Mouse (Mus musculus) midbrain, embryonic 13.5 days (tissue): ENCODE measurements at regions not wholly inside any gene's neighbourhood (a gene's known extent, or its start where the extent isn't known, plus 50 kb on each side); places are given as distances from the start of the nearest gene placed in this dataset.
"Not testable (repeated sequence)": the region's sequence is repeated elsewhere in the genome, so short reads cannot be mapped to it uniquely, and the experiment has no call there.

Experiments used
- ATAC-seq: fragments of 200-750 bp; cut with Nextera tagmentation; 2 replicates; pipeline ENCODE4 v1.8.0; 2017; ENCODE audit warnings: mild to moderate bottlenecking, moderate TSS enrichment, moderate library complexity
- H3K27ac ChIP-seq: fragments of 300-500 bp; sonication (generic); 2 replicates; pipeline ENCODE4 v1.5.1; 2015; ENCODE audit warnings: inconsistent platforms, mild to moderate bottlenecking, moderate library complexity
- H3K27me3 ChIP-seq: fragments of 300-500 bp; sonication (generic); 2 replicates; pipeline ENCODE4 v1.6.1; 2015; ENCODE audit warnings: mild to moderate bottlenecking, inconsistent platforms
- H3K36me3 ChIP-seq: fragments of 300-500 bp; sonication (generic); 2 replicates; pipeline ENCODE4 v1.6.1; 2015; ENCODE audit warnings: mild to moderate bottlenecking, inconsistent platforms
- H3K4me1 ChIP-seq: fragments of 300-500 bp; sonication (generic); replicated peaks from 2 replicates; pipeline ENCODE4 v1.6.1; 2015; ENCODE audit warnings: inconsistent platforms
- H3K4me2 ChIP-seq: fragments of 300-500 bp; sonication (generic); replicated peaks from 2 replicates; pipeline ENCODE4 v1.6.1; 2015; ENCODE audit warnings: moderate library complexity, mild to moderate bottlenecking, inconsistent platforms
- H3K4me3 ChIP-seq: fragments of 300-500 bp; sonication (generic); replicated peaks from 2 replicates; pipeline ENCODE4 v1.5.1; 2015; ENCODE audit warnings: mild to moderate bottlenecking, inconsistent platforms
- H3K9ac ChIP-seq: fragments of 300-500 bp; sonication (generic); replicated peaks from 2 replicates; pipeline ENCODE4 v1.6.1; 2015; ENCODE audit warnings: mild to moderate bottlenecking, inconsistent platforms
- H3K9me3 ChIP-seq: fragments of 300-500 bp; sonication (generic); 2 replicates; pipeline ENCODE4 v1.6.1; 2016; ENCODE audit warnings: mild to moderate bottlenecking, inconsistent platforms
- WGBS: fragments of 180-500 bp; shearing (Covaris S2); methylation state at CpG from one replicate; pipeline ENCODE4 v1.1.7; 2015; 5-methylcytosine and 5-hydroxymethylcytosine counted together

GRCm38 (mm10) chr1:30639807-30640206 is 233.9 kb downstream of the Phf3 start:
- 8% methylated on average over 2 of the region's 2 CpGs for WGBS
- peaks cover 5% of the 10 kb centered on the region for H3K4me1 ChIP-seq
- H3K9me3 ChIP-seq: no peaks in the 10 kb centered on the region
- peak; percentile 84 for ATAC-seq
- H3K4me3 ChIP-seq: no peak overlapping the region
- H3K9ac ChIP-seq: no peak overlapping the region
- peak overlapping the region; percentile 25 for H3K4me2 ChIP-seq
- no peaks in the 10 kb centered on the region for H3K27me3 ChIP-seq
- H3K27ac ChIP-seq: peak overlapping the region; percentile 47; the same call in 1 of the 2 replicates
- H3K36me3 ChIP-seq: no peaks in the 10 kb centered on the region

- Histone ChIP-seq H3K4me1 (no peaks in the 10 kb centered on the region), H3K27ac (no peak overlapping the region), H3K9me3 (no peaks in the 10 kb centered on the region), H3K4me2 (no peak overlapping the region), H3K9ac (no peak overlapping the region), H3K36me3 (no peaks in the 10 kb centered on the region), H3K27me3 (no peaks in the 10 kb centered on the region), H3K4me3 (no peak overlapping the region)
- no peak for ATAC-seq
- WGBS: 76% methylated on average over 1 of the region's 1 CpGs
Observed at GRCm38 (mm10) chr1:30632760-30633159, 241.0 kb downstream of the Phf3 start.

GRCm38 (mm10) chr1:30627796-30628195 is 245.9 kb downstream of the Phf3 start:
- H3K9ac ChIP-seq, H3K4me2 ChIP-seq, H3K4me3 ChIP-seq, ATAC-seq, H3K9me3 ChIP-seq, H3K36me3 ChIP-seq, H3K27me3 ChIP-seq, H3K4me1 ChIP-seq, H3K27ac ChIP-seq: not testable (repeated sequence)
- 86% methylated on average over 5 of the region's 5 CpGs for WGBS

- Histone ChIP-seq H3K27ac (no peak overlapping the region), H3K27me3 (no peaks in the 10 kb centered on the region), H3K9me3 (no peaks in the 10 kb centered on the region), H3K4me1 (peaks cover 5% of the 10 kb centered on the region; the same call in 1 of the 2 replicates), H3K4me3 (no peak overlapping the region), H3K36me3 (no peaks in the 10 kb centered on the region), H3K4me2 (no peak overlapping the region), H3K9ac (no peak overlapping the region)
- 0 out of 2 replicates have a peak, but pooled peaks have one; percentile 45 for ATAC-seq
- WGBS: 53% methylated on average over 7 of the region's 7 CpGs
Observed at GRCm38 (mm10) chr1:30595122-30595730, 278.5 kb downstream of the Phf3 start.

GRCm38 (mm10) chr1:30594036-30594435 is 279.7 kb downstream of the Phf3 start:
- ATAC-seq: no peak
- Histone ChIP-seq H3K4me2 (no peak overlapping the region), H3K4me1 (peaks cover 5% of the 10 kb centered on the region; the same call in 1 of the 2 replicates), H3K27me3 (no peaks in the 10 kb centered on the region), H3K27ac (no peak overlapping the region), H3K36me3 (no peaks in the 10 kb centered on the region), H3K9ac (no peak overlapping the region), H3K9me3 (no peaks in the 10 kb centered on the region), H3K4me3 (no peak overlapping the region)
- WGBS: 59% methylated on average over 1 of the region's 1 CpGs

GRCm38 (mm10) chr1:30590721-30591120 is 283.0 kb downstream of the Phf3 start:
- 74% methylated on average over 4 of the region's 4 CpGs for WGBS
- H3K4me2 ChIP-seq: no peak overlapping the region
- no peak overlapping the region for H3K9ac ChIP-seq
- H3K27me3 ChIP-seq: no peaks in the 10 kb centered on the region
- ATAC-seq: no peak
- H3K9me3 ChIP-seq: no peaks in the 10 kb centered on the region
- H3K4me3 ChIP-seq: no peak overlapping the region
- H3K36me3 ChIP-seq: no peaks in the 10 kb centered on the region
- H3K27ac ChIP-seq: no peak overlapping the region
- peaks cover 5% of the 10 kb centered on the region; the same call in 1 of the 2 replicates for H3K4me1 ChIP-seq

- no peak overlapping the region for H3K4me3 ChIP-seq
- WGBS: 74% methylated on average over 3 of the region's 3 CpGs
- H3K4me1 ChIP-seq: no peaks in the 10 kb centered on the region
- no peak overlapping the region for H3K4me2 ChIP-seq
- H3K27me3 ChIP-seq: no peaks in the 10 kb centered on the region
- H3K9ac ChIP-seq: no peak overlapping the region
- no peaks in the 10 kb centered on the region for H3K9me3 ChIP-seq
- no peak overlapping the region for H3K27ac ChIP-seq
- no peaks in the 10 kb centered on the region for H3K36me3 ChIP-seq
- no peak for ATAC-seq
Observed at GRCm38 (mm10) chr1:30588885-30589284, 284.8 kb downstream of the Phf3 start.

- 84% methylated on average over 4 of the region's 4 CpGs for WGBS
- H3K9ac ChIP-seq: no peak overlapping the region
Observed at GRCm38 (mm10) chr1:30588336-30588735, 285.4 kb downstream of the Phf3 start.

GRCm38 (mm10) chr1:30584806-30585205 is 288.9 kb downstream of the Phf3 start:
- ATAC-seq: peak; percentile 57; the same call in 1 of the 2 replicates
- 4% methylated on average over 4 of the region's 4 CpGs for WGBS
- H3K4me2 ChIP-seq: no peak overlapping the region

More at GRCm38 (mm10) chr1:30588336-30588735, 285.4 kb downstream of the Phf3 start:
- no peak for ATAC-seq
- H3K4me1 ChIP-seq: no peaks in the 10 kb centered on the region
- H3K4me3 ChIP-seq: no peak overlapping the region
- no peak overlapping the region for H3K27ac ChIP-seq
- H3K36me3 ChIP-seq: no peaks in the 10 kb centered on the region
- H3K9me3 ChIP-seq: no peaks in the 10 kb centered on the region
- no peak overlapping the region for H3K4me2 ChIP-seq
- no peaks in the 10 kb centered on the region for H3K27me3 ChIP-seq

GRCm38 (mm10) chr1:30583860-30584259 is 289.9 kb downstream of the Phf3 start:
- Histone ChIP-seq H3K36me3 (no peaks in the 10 kb centered on the region), H3K9me3 (no peaks in the 10 kb centered on the region), H3K4me2 (no peak overlapping the region), H3K27ac (no peak overlapping the region), H3K27me3 (no peaks in the 10 kb centered on the region), H3K4me3 (no peak overlapping the region), H3K4me1 (no peaks in the 10 kb centered on the region), H3K9ac (no peak overlapping the region)
- no peak for ATAC-seq
- 80% methylated on average over 6 of the region's 6 CpGs for WGBS

More at GRCm38 (mm10) chr1:30584806-30585205, 288.9 kb downstream of the Phf3 start:
- Histone ChIP-seq H3K4me3 (no peak overlapping the region), H3K9ac (no peak overlapping the region), H3K4me1 (no peaks in the 10 kb centered on the region), H3K9me3 (no peaks in the 10 kb centered on the region), H3K27me3 (no peaks in the 10 kb centered on the region), H3K27ac (no peak overlapping the region), H3K36me3 (no peaks in the 10 kb centered on the region)

- 86% methylated on average over 6 of the region's 6 CpGs for WGBS
- no peak for ATAC-seq
- H3K9ac ChIP-seq: no peak overlapping the region
Observed at GRCm38 (mm10) chr1:30564757-30565156, 309.0 kb downstream of the Phf3 start.

GRCm38 (mm10) chr1:30548761-30549160 is 325.0 kb downstream of the Phf3 start:
- H3K9me3 ChIP-seq, ATAC-seq, H3K9ac ChIP-seq, H3K36me3 ChIP-seq, H3K4me3 ChIP-seq, H3K4me1 ChIP-seq, H3K27ac ChIP-seq, H3K27me3 ChIP-seq, H3K4me2 ChIP-seq: not testable (repeated sequence)
- WGBS: 6% methylated on average over 4 of the region's 4 CpGs

More at GRCm38 (mm10) chr1:30564757-30565156, 309.0 kb downstream of the Phf3 start:
- Histone ChIP-seq H3K36me3 (no peaks in the 10 kb centered on the region), H3K4me3 (no peak overlapping the region), H3K27ac (no peak overlapping the region), H3K4me2 (no peak overlapping the region), H3K9me3 (no peaks in the 10 kb centered on the region), H3K4me1 (no peaks in the 10 kb centered on the region), H3K27me3 (no peaks in the 10 kb centered on the region)
